Mouse (Mus musculus) liver, embryonic 14.5 days (tissue): ENCODE measurements around the gene Ift52. TPM values are rescaled to one million over a fixed set of nuclear protein-coding genes. Genes with fewer than 3 reads are reported as not detected.
A peak's percentile ranks its signal among the peaks of the same experiment; 100 is the strongest.

Source experiments
- ATAC-seq: fragments of 200-750 bp; cut with Nextera tagmentation; 2 replicates; pipeline ENCODE4 v1.8.0; 2017; ENCODE audit warnings: moderate number of reproducible peaks, mild to moderate bottlenecking, moderate library complexity; ENCODE audit not compliant: insufficient read depth
- DNase-seq, 3 experiments: peaks; one replicate each; pipeline ENCODE4 v3.0.0-alpha.2; 2012 to 2013; ENCODE audit warnings: low read depth in 3 of 3, low spot score in 3 of 3
- H3K27ac ChIP-seq: fragments of 300-500 bp; sonication (generic); 2 replicates; pipeline ENCODE4 v1.5.1; 2014; ENCODE audit warnings: moderate library complexity, mild to moderate bottlenecking, control low read depth, inconsistent platforms
- H3K27me3 ChIP-seq: fragments of 300-500 bp; sonication (generic); 2 replicates; pipeline ENCODE4 v1.6.1; 2014; ENCODE audit warnings: mild to moderate bottlenecking, low read length, moderate library complexity; ENCODE audit not compliant: control insufficient read depth, insufficient read depth
- H3K36me3 ChIP-seq: fragments of 300-500 bp; sonication (generic); replicated peaks from 2 replicates; pipeline ENCODE4 v1.6.1; 2014; ENCODE audit warnings: low read depth; ENCODE audit not compliant: control insufficient read depth, insufficient read depth
- H3K4me1 ChIP-seq, 2 experiments: fragments of 200-500 bp in 1 of 2; fragments of 300-500 bp in 1 of 2; sonication (generic) in 1 of 2; replicated peaks; 2 replicates each; pipeline ENCODE4 v1.6.1; 2012 to 2014; ENCODE audit warnings: antibody characterized with exemption in 1 of 2, inconsistent platforms in 1 of 2, low read length in 1 of 2; ENCODE audit not compliant: control insufficient read depth in 2 of 2, insufficient read depth in 2 of 2
- H3K4me2 ChIP-seq: fragments of 300-500 bp; sonication (generic); 2 replicates; pipeline ENCODE4 v1.6.1; 2014; ENCODE audit warnings: low read depth, mild to moderate bottlenecking, control low read depth, moderate library complexity
- H3K4me3 ChIP-seq, 2 experiments: fragments of 200-500 bp in 1 of 2; fragments of 300-500 bp in 1 of 2; sonication (generic) in 1 of 2; 2 replicates each; pipeline ENCODE4 v1.5.1; 2012 to 2014; ENCODE audit warnings: low read depth in 2 of 2, low read length in 2 of 2, mild to moderate bottlenecking in 2 of 2, control low read depth in 1 of 2, inconsistent platforms in 1 of 2, moderate library complexity in 1 of 2; ENCODE audit not compliant: insufficient read depth in 1 of 2
- H3K9ac ChIP-seq: fragments of 300-500 bp; sonication (generic); replicated peaks from 2 replicates; pipeline ENCODE4 v1.6.1; 2014; ENCODE audit warnings: mild to moderate bottlenecking, control low read depth, moderate library complexity
- H3K9me3 ChIP-seq: fragments of 300-500 bp; sonication (generic); 2 replicates; pipeline ENCODE4 v1.6.1; 2016; ENCODE audit warnings: low read length, mixed read lengths; ENCODE audit not compliant: control insufficient read depth
- CTCF ChIP-seq: IDR thresholded peaks from 2 replicates; pipeline ENCODE4 v1.5.1; 2016; ENCODE audit warnings: antibody characterized with exemption, low read depth, control low read depth
- EP300 ChIP-seq: IDR thresholded peaks from 2 replicates; pipeline ENCODE4 v1.6.1; 2016; ENCODE audit warnings: antibody characterized with exemption, low read depth
- WGBS: fragments of 180-500 bp; shearing (Covaris S2); extraction: QIAGEN DNeasy Blood & Tissue Kit; methylation state at CpG from one replicate; pipeline ENCODE4 v1.1.7; 2014; ENCODE audit not compliant: insufficient replicate concordance; 5-methylcytosine and 5-hydroxymethylcytosine counted together
- polyA plus RNA-seq, 2 experiments: library from polyadenylated mRNA; depleted of rRNA in 1 of 2; stranded (reverse) in 1 of 2; unstranded in 1 of 2; fragments of >200 nt; fragmentation: Nextera tagmentation in 1 of 2; extraction: Ambion mirVana in 1 of 2; gene quantifications; 2 replicates each; pipeline versions ENCODE4 v1.2.1 to v1.2.3; 2012 to 2014

Gene Ift52
- polyA plus RNA-seq, 2 experiments: 10.9 to 15.6 TPM

DNA sequence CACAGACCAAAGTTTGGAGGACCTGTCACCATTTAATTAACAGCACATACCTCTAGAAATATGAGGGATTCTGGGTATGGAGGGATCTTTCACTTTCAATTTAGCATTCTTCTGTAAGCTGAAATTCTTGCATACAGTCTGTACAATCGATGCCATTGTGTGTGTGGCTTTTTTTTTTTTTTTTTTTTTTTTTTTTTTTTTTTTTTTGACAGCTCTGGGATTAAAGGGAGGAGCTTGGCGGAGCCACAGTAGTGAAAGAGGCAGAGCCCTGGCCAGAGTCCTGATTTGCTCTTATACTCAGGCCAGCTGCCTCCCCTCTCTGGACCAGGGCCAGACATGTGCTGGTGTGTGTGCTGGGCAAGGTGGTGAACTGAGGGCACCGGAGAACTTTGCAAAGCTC, 31.2 kb upstream of the Ift52 start:
- DNase-seq (no peak), ATAC-seq (no peak)
- Histone ChIP-seq H3K4me1 (peaks cover 0 to 10% of the 10 kb centered on the region in 2 experiments; a peak in 2 of 4 replicates), H3K9me3 (no peaks in the 10 kb centered on the region), H3K27ac (no peak overlapping the region), H3K27me3 (no peaks in the 10 kb centered on the region), H3K36me3 (no peaks in the 10 kb centered on the region), H3K4me3 (no peak overlapping the region), H3K4me2 (no peak overlapping the region), H3K9ac (no peak overlapping the region)
- TF ChIP-seq CTCF (no peak), EP300 (no peak)
- 47% methylated on average over 3 of the region's 3 CpGs for WGBS

DNA sequence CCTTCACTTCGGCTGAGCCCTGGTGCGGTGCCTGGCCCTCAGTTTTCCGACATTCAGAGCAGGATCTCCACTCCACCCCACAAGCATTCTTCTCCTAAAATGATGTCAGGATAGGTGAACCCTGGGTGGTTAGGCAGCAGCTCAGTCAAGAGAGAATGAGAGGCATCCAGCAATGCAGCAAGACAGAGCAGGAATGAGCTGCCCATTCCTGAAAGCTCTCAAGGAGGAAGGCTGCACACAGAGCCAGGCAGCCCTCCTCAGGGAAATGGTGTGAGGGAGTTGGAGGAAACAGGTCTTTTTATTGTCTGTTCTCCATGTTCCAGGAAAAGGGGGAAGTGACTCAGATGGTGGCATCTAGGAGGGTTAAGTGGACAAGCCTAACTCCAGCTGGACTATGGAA, 30.4 kb upstream of the Ift52 start:
- DNase-seq (no peak), ATAC-seq (no peak)
- Histone ChIP-seq H3K4me3 (no peak overlapping the region), H3K27ac (no peak overlapping the region), H3K4me1 (peaks cover 0 to 10% of the 10 kb centered on the region in 2 experiments; a peak in 2 of 4 replicates), H3K27me3 (no peaks in the 10 kb centered on the region), H3K9ac (no peak overlapping the region), H3K36me3 (no peaks in the 10 kb centered on the region), H3K4me2 (no peak overlapping the region), H3K9me3 (no peaks in the 10 kb centered on the region)
- TF ChIP-seq EP300: no peak
- TF ChIP-seq CTCF: no peak
- WGBS: 65% methylated on average over 3 of the region's 3 CpGs

DNA sequence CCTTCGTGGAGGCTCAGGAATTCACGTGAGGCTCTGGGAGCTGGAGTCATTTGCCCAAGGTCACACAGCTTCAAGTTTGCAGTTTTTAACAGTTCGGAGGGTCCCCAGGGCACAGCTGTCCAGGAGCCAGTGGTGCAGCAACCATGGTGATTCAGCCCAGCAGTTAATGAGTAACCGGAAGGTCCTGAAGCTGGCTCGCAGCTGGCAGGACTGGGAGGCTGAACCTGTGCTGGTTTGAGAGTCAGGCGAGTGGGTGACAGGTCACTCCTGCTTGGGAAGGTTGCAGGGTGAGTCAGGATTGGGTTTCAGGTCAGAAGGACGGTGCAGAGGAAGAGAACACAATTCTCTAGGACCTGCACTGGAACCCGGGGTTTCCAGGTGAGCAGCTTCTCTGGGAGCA, 29.9 kb upstream of the Ift52 start, which contains the start of gene Sgk2:
Gene Sgk2 (plus strand): TSS at position 113 of the 400 bp plus-strand sequence.
- 41% methylated on average over 8 of the region's 8 CpGs for WGBS
- DNase-seq (peak; percentile 23 to 28 (median 24)), ATAC-seq (peak; percentile 66)
- TF ChIP-seq EP300 (no peak), CTCF (no peak)
- Histone ChIP-seq H3K4me3 (no peak within 1 kb of the TSS), H3K27ac (no peak within 1 kb of the TSS), H3K4me1 (peaks cover 0 to 10% of the 10 kb centered on the region in 2 experiments; a peak in 3 of 4 replicates), H3K9me3 (no peaks in the 10 kb centered on the region), H3K27me3 (no peaks in the 10 kb centered on the region), H3K9ac (no peak within 1 kb of the TSS), H3K36me3 (no peaks in the 10 kb centered on the region), H3K4me2 (peak within 1 kb of the TSS; percentile 7; the same call in 1 of the 2 replicates)

DNA sequence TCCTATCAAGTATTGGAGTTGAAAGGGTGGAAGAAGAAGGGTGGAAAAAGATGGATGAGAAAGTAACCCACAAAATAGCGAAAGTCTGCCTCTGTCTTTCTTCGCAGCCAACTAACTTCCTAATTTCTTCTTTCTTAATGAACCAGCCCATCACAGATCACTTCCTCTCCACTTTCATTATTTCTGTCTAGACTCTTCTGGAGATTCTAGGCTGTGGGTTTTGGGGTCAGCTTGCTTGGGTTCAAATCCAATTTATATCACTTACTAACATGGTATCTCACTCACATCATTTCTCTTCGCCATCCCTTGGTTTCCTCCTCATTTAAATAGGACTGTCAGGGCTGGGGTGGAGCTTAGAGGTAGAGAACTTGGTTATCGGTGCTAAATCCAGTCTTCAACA, 28.9 kb upstream of the Ift52 start:
- no peak for TF ChIP-seq EP300
- no peak for TF ChIP-seq CTCF
- Histone ChIP-seq H3K4me3 (no peak overlapping the region), H3K4me2 (peak overlapping the region; percentile 7; the same call in 1 of the 2 replicates), H3K4me1 (peaks cover 0 to 10% of the 10 kb centered on the region in 2 experiments; a peak in 3 of 4 replicates), H3K27ac (no peak overlapping the region), H3K27me3 (no peaks in the 10 kb centered on the region), H3K36me3 (no peaks in the 10 kb centered on the region), H3K9ac (no peak overlapping the region), H3K9me3 (no peaks in the 10 kb centered on the region)
- 36% methylated on average over 4 of the region's 4 CpGs for WGBS
- DNase-seq: no peak
- ATAC-seq: no peak

DNA sequence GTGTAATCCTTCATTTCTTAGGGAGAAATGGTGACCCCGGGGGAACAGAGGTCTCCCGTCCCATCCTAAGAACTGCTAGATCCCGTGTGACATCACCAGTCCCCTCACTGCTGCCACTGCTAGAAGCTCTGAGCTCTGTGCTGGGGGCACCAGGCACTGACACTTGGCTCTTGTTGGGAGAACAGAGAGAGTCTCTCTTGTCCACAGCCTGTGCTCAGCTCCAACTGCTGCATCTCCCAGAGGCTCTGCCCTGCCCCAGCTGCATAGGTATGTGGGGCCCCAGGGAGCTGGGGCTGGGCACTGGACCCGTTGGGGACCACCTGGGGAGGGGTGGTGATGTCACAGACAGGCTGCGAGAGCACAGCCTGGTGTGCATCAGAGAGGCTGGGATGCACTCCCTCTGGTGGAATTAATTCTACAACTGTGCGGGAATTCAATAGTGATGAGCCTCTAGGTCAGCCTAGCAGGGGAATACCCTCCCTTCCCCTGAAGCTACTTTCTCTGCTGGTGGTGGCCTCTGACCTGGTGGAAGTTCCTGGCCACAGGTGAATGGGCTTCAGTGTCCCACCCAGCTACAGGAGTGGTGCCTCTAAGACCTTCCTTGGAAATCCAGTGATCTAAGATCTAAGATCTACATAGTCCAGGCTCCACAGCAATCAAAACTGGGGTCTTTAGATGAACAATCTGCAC, 25.6 kb upstream of the Ift52 start:
- no peaks in the 10 kb centered on the region for H3K9me3 ChIP-seq
- peaks cover 0 to 5% of the 10 kb centered on the region in 2 experiments; a peak in 3 of 4 replicates for H3K4me1 ChIP-seq
- DNase-seq (no peak), ATAC-seq (no peak; the same call in 1 of the 2 replicates)
- no peak overlapping the region for H3K27ac ChIP-seq
- no peak overlapping the region for H3K4me3 ChIP-seq
- H3K27me3 ChIP-seq: no peaks in the 10 kb centered on the region
- 29% methylated on average over 6 of the region's 6 CpGs for WGBS
- no peak overlapping the region for H3K9ac ChIP-seq
- TF ChIP-seq CTCF (peak; percentile 30; the same call in 1 of the 2 replicates), EP300 (no peak)
- no peaks in the 10 kb centered on the region for H3K36me3 ChIP-seq
- no peak overlapping the region for H3K4me2 ChIP-seq
